Mouse (Mus musculus) Patski (cell line): ENCODE results near the gene Nabp2. TPM values are rescaled to one million over a fixed set of nuclear protein-coding genes. Genes with fewer than 3 reads are reported as not detected.

Experiments
- ATAC-seq: fragments of 100-300 bp; one replicate; pipeline ENCODE4 v1.8.0; 2021
- CTCF ChIA-PET: fragments of 350-600 bp; sonication (Branson Sonifier 250); formaldehyde crosslinking; loops from one replicate; lab custom pipeline; 2022; ENCODE audit warnings: inconsistent platforms; lab: Charles Lee
- POLR2A ChIA-PET: fragments of 350-600 bp; sonication (Branson Sonifier 250); formaldehyde crosslinking; loops from one replicate; lab custom pipeline; 2022; ENCODE audit warnings: antibody characterized with exemption, inconsistent platforms; lab: Charles Lee
- DNase-seq: peaks from one replicate; pipeline ENCODE4 v3.0.0-alpha.2; 2011; ENCODE audit warnings: low read depth, low spot score
- H3K27me3 ChIP-seq: fragments of 371-371 bp; one replicate; pipeline ENCODE4 v1.5.1; 2021
- CTCF ChIP-seq: fragments of 100-300 bp; IDR thresholded peaks from one replicate; pipeline ENCODE4 v1.5.1; 2021
- in situ Hi-C: fragments of 300-500 bp; cut with MboI; formaldehyde crosslinking; loops from 3 replicates; pipeline ENCODE4 v1.11.1; 2018; ENCODE audit warnings: low pct_unique_long_range_greater_than_20kb, mixed read lengths
- polyA plus RNA-seq: library from polyadenylated mRNA; unstranded; gene quantifications from one replicate; pipeline ENCODE4 v1.2.3, GENCODE M21; 2021

Nabp2 gene
- polyA plus RNA-seq, 1 experiment from 2014 or later = 85.0 TPM

DNA sequence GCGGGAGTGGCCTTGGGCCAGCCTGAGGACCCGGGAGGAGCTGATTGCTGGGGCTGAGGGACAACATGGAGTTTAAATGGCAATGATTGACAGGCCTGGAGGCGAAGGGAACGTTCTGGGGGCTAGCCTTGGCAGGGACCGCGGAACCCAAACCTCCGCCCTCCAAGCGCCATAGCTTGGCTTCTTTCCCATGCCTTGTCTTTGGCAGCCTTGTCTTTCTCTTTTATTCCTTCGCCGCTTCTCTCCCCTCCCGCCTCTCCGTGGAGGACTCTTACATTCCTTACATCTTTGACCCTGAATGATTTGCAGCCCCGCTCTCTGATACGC lies 726 bp upstream of the Nabp2 start:
- H3K27me3 ChIP-seq = no peaks in the 10 kb centered on the region
- ChIA-PET POLR2A (interaction anchor here (0.7 to 1.8 kb wide), 7 partner anchors 9 to 89 kb away, joined by 3 to 7 read pairs (median 6); partner anchors contain the start of genes Ankrd52 and Coq10a), CTCF (interaction anchor here (1.0 to 2.0 kb wide), 8 partner anchors 9 to 135 kb away, joined by 3 to 10 read pairs (median 3); partner anchors contain the start of genes Ankrd52, Coq10a, Myl6 and Zc3h10)
- in situ Hi-C loops = no loop called here
- no peak for DNase-seq
- ATAC-seq = no peak
- TF ChIP-seq CTCF = no peak

- no peaks in the 10 kb centered on the region for H3K27me3 ChIP-seq
- no peak for TF ChIP-seq CTCF
- no peak for ATAC-seq
- ChIA-PET POLR2A (interaction anchor here (0.6 to 1.8 kb wide), 7 partner anchors 10 to 74 kb away, joined by 3 to 7 read pairs (median 4); partner anchors contain the start of genes Ankrd52 and Coq10a), CTCF (interaction anchor here (0.6 to 2.0 kb wide), 6 partner anchors 10 to 79 kb away, joined by 3 to 10 read pairs (median 4); no protein-coding TSS in a partner anchor)
- no peak for DNase-seq
- in situ Hi-C loops = no loop called here
These were observed 789 bp downstream of the Nabp2 start for GRCm38 (mm10) chr10:128410560-128410845.

GRCm38 (mm10) chr10:128409692-128410559 lies 1.4 kb downstream of the Nabp2 start:
- in situ Hi-C loops = loop anchor here (5.0 kb wide), 1 partner anchor 47 kb away; the partner anchor contains the start of gene Smarcc2
- ChIA-PET CTCF (interaction anchor here (0.6 to 2.0 kb wide), 3 partner anchors 30 to 80 kb away, joined by 3 to 10 read pairs (median 3); no protein-coding TSS in a partner anchor), POLR2A (interaction anchor here (0.6 to 1.7 kb wide), 4 partner anchors 10 to 32 kb away, joined by 3 to 6 read pairs (median 4); partner anchors contain the start of gene Slc39a5)
- DNase-seq (peak; percentile 90), ATAC-seq (peak; percentile 83)
- TF ChIP-seq CTCF = no peak
- no peaks in the 10 kb centered on the region for H3K27me3 ChIP-seq

DNA sequence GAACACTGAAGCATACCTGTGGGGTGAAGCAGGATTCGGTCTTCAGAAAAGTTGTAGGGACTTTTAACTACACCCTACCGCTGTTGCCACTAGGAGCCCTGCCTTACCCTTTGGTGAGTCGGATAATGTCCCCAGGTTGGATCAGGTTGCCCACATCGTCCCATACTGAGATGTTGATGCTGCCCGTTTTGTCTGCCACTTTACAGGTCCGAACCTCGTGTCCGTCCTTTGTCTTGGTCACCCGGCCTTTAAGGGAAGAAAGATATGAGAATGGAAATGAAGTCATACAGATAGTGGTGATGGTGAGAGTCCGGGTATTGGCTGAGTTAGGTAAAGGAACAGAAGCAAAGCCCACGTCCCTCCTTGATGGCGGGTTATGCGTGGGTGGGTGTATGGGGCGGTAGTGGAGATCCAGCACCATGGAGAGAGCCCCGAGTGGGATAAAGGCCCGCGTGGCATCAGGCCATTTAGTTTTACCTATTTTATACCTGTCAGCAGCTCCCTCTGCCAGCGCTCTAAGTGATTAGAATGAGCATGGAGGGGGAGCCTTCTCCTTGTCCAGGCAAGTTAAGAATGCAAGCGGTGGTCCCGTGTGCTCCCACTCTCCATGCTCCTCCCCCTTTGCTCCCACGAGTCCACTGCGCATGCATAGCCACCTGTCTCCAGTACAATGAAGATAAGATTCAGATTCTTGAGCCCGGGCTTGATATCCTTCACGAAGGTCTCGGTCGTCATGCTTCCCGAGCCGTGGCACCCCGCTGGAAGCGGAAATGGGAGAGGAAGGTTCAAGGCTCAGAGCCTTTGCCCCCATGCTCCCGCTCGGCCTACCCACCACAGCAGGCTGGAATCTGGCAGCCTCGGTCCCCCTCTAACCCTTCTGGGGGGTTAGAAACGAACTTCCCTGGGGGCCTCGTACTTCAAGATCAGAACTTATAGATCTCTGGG lies 2.4 kb downstream of the Nabp2 start:
- ChIA-PET CTCF (no interaction called here), POLR2A (interaction anchor here (0.6 to 1.5 kb wide), 2 partner anchors 9 to 47 kb away, joined by 3 to 5 read pairs; partner anchors contain the start of gene Slc39a5)
- TF ChIP-seq CTCF = no peak
- H3K27me3 ChIP-seq = no peaks in the 10 kb centered on the region
- no peak for DNase-seq
- ATAC-seq = no peak
- in situ Hi-C loops = loop anchor here (5.0 kb wide), 1 partner anchor 48 kb away; the partner anchor contains the start of gene Smarcc2

GRCm38 (mm10) chr10:128403931-128404330 lies 7.4 kb downstream of the Nabp2 start:
- ChIA-PET CTCF (no interaction called here), POLR2A (no interaction called here)
- no peak for DNase-seq
- in situ Hi-C loops = no loop called here
- ATAC-seq = no peak
- H3K27me3 ChIP-seq = no peaks in the 10 kb centered on the region
- no peak for TF ChIP-seq CTCF

- ChIA-PET CTCF (interaction anchor here (1.5 kb wide), 1 partner anchor 27 kb away, joined by 3 read pairs; no protein-coding TSS in a partner anchor), POLR2A (no interaction called here)
- ATAC-seq (no peak), DNase-seq (no peak)
- no peak for TF ChIP-seq CTCF
- in situ Hi-C loops = no loop called here
- H3K27me3 ChIP-seq = no peaks in the 10 kb centered on the region
These were observed 9.7 kb downstream of the Nabp2 start for GRCm38 (mm10) chr10:128401638-128402037.

GRCm38 (mm10) chr10:128401056-128401455 lies 10.2 kb downstream of the Nabp2 start, which contains the start of gene Slc39a5:
TSS of gene Slc39a5 (minus strand) at chr10:128401229.
- in situ Hi-C loops = no loop called here
- CTCF ChIA-PET = interaction anchor here (1.3 kb wide), 1 partner anchor 18 kb away, joined by 3 read pairs; no protein-coding TSS in a partner anchor

GRCm38 (mm10) chr10:128400338-128400737 lies 11.0 kb downstream of the Nabp2 start:
- in situ Hi-C loops = no loop called here
- H3K27me3 ChIP-seq = no peaks in the 10 kb centered on the region
- ChIA-PET CTCF (interaction anchor here (1.3 kb wide), 1 partner anchor 17 kb away, joined by 3 read pairs; no protein-coding TSS in a partner anchor), POLR2A (interaction anchor here (1.9 kb wide), 1 partner anchor 9 kb away, joined by 5 read pairs; no protein-coding TSS in a partner anchor)
- DNase-seq (no peak), ATAC-seq (no peak)
- TF ChIP-seq CTCF = no peak

More at GRCm38 (mm10) chr10:128401056-128401455, 10.2 kb downstream of the Nabp2 start, which contains the start of gene Slc39a5:
- DNase-seq = no peak
- POLR2A ChIA-PET = interaction anchor here (1.9 kb wide), 1 partner anchor 8 kb away, joined by 5 read pairs; no protein-coding TSS in a partner anchor
- no peak for ATAC-seq
- H3K27me3 ChIP-seq = no peaks in the 10 kb centered on the region
- TF ChIP-seq CTCF = no peak

- in situ Hi-C loops = no loop called here
- no peak for ATAC-seq
- no peaks in the 10 kb centered on the region for H3K27me3 ChIP-seq
- no peak for TF ChIP-seq CTCF
- ChIA-PET CTCF (no interaction called here), POLR2A (no interaction called here)
- no peak for DNase-seq
These were observed 13.8 kb downstream of the Nabp2 start for GRCm38 (mm10) chr10:128397466-128397865.
